Mouse (Mus musculus): ENCODE data around the gene Zfp78.
"Not testable (repeated sequence)": the region's sequence is repeated elsewhere in the genome, so short reads cannot be mapped to it uniquely, and the experiment has no call there.

Zfp78 gene

DNA sequence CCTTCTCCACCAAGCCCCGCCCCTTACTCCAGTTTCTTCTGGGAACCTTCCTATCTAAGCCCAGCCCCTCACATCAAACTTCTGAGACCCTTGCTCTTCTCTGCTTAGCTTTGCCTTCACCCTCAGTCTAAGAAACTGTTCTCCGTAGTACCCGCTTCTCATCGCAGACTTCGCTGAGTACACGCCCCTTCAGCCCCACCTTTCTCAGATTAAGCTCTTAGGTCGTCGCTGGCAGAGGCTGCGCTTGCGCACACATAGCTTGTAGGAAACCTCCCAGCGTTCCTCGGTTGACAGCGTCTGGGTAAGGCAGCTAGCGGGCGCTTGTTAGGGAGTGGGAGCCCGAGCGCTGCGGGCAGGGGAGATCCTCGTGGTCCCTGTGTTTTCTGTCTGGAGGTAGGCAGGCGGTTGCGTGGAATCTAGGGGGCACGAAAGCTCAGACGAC is at the start of gene Zfp78:
Gene Zfp78, plus strand, starts transcription at position 234 of the 442 bp plus-strand sequence.
- peak; percentile 97 for DNase-seq

DNA sequence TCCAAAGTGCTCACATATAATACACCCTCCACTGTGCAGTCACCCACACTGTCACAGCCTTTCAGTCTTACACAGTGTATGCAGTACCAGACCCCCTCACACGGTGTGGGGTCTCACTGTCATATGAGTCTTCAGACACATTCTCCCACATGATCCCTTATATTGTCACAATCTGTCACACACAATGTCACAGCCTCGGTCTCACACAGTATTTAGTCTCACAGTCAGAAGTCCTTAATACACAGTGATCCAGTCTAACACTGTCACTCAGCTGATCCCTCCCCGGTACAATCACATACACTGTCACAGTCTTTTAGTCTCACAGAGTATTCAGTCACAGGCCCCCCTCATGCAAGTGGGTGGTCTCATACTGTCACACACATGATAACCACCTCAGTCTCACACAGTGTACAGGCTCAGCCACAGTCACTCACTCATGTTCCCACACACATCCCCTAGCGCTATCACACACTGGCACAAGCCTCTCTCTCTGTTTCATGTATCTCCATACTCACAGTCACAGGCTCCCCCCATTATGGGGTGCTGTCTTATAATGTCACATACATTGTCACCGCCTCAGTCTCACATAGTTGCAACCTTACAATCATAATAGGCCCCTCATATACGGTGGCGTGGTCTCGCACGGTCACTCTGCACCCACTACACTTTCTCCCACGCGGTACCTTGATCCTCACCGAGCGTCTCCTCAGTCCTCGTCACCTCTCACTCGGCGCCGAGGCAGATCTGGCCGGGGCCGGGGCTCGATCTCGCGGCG is 32.4 kb upstream of the Zfp78 start:
- peak; percentile 57 for DNase-seq

- DNase-seq = peak; percentile 94
Observed at GRCm38 (mm10) chr7:6331233-6331956, 31.7 kb upstream of the Zfp78 start, which contains the start of gene Zfp583. Gene Zfp583, minus strand, starts transcription at chr7:6331285.

- DNase-seq = no peak
Observed at GRCm38 (mm10) chr7:6339865-6340264, 23.2 kb upstream of the Zfp78 start.

GRCm38 (mm10) chr7:6343501-6344071 is 19.5 kb upstream of the Zfp78 start, which contains the start of gene Gm3854:
Gene Gm3854, plus strand, starts transcription at chr7:6343759.
- DNase-seq = peak; percentile 89

GRCm38 (mm10) chr7:6344124-6344523 is 19.0 kb upstream of the Zfp78 start:
- no peak for DNase-seq

- DNase-seq = no peak
Observed at GRCm38 (mm10) chr7:6358121-6358520, 5.0 kb upstream of the Zfp78 start.

GRCm38 (mm10) chr7:6358937-6359590 is 4.0 kb upstream of the Zfp78 start:
- DNase-seq = peak; percentile 81

DNA sequence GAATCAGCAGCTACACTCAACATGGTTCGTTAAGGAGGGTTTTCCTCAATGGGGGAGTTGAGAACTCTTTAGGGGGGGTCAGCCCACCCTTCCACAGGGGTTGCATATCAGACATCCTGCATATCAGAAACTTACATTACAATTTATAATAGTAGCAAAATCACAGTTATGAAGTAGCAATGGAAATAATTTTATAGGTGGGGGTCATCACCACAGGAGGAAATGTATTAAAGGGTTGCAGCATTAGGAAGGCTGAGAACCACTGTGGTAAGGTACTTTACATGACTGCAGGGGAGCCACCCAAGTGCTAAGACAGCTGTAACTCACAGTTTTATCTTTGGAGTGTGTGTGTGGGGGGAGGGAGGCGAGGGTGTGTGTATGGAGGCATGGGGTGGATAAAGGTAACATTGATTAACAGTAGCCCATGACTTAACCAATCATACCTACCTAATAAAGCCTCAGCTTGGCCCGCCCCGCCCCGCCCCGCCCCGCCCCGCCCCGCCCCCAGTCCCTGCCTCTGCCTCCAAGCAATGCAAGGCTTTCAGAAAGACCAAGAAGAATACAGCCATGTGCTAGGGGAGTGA is 2.5 kb upstream of the Zfp78 start:
- DNase-seq = no peak

- no peak for DNase-seq
Observed at GRCm38 (mm10) chr7:6361756-6362155, 1.3 kb upstream of the Zfp78 start.

GRCm38 (mm10) chr7:6362268-6363046 is 623 bp upstream of the Zfp78 start:
- DNase-seq = peak; percentile 99

DNA sequence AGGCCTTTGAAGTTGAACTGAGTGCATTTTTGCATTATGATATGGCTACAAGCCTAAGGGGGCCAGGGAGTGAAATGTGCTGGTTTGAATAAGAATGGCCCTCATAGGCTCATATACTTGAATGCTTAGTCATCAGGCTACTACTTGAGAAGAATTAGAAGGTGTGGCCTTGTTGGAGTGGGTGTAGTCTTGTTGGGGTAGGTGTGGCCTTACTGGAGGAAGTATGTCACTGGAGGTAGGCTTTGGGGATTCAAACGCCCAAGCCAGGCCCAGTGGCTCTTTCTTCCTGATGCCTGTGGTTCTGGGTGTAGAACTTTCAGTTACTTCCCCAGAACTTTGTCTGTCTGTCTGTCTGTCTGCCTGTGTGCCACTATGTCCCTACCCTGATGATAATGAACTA is 1.7 kb downstream of the Zfp78 start:
- peak; percentile 6 for DNase-seq

GRCm38 (mm10) chr7:6367185-6367584 is 4.1 kb downstream of the Zfp78 start:
- DNase-seq = no peak

DNA sequence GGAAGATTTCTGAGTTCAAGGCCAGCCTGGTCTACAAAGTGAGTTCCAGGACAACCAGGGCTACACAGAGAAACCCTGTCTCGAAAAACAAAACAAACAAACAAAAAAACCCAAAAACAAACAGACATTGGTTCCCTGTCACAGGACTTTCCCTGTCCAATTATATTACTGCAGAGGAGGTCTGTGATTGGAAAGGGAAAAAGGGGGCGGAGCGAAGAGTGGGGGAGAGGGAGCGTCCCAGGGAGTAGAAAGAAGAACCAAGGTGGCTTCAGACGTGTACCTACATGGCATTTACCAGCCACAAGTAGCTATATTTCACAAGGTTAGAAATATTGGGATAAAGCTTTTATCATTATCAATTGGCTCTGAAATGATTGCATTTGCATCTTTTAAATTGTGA is 5.1 kb downstream of the Zfp78 start:
- not testable (repeated sequence) for DNase-seq

DNA sequence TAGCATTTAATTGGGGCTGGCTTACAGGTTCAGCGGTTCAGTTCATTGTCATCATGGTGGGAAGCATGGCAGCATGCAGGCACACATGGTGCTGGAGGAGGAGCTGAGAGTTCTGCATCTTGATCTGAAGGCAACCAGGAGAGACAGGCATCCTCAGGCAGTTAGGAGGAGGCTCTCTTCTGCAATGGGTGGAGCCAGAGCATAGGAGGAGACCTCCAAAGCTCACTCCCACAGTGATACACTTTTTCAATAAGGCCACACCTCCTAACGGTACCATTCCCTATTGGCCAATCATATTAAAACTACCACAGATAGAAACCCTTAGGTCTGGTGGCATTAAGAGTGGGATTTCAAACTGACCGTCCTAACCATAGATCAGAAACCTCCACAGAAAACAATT is 6.4 kb downstream of the Zfp78 start:
- no peak for DNase-seq

- DNase-seq = no peak
Observed at GRCm38 (mm10) chr7:6372993-6373392, 9.9 kb downstream of the Zfp78 start.

DNA sequence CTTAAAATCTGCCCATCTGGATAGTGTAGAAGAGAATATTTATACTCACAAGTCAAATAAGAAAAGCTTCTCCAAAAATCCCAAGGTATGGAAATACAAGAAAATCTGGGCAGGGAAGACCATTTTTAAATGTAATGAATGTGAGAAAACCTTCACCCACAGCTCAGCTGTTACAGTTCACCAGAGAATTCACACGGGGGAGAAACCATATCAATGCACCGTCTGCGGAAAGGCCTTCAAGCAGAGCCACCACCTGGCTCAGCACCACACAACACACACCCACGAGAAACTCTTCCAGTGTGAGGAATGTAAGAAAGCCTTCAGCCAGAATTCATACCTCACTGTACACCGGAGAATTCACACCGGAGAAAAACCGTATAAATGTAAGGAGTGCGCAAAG is 15.4 kb downstream of the Zfp78 start:
- DNase-seq = no peak

GRCm38 (mm10) chr7:6381431-6381830 is 18.4 kb downstream of the Zfp78 start:
- peak; percentile 20 for DNase-seq

GRCm38 (mm10) chr7:6383044-6383455 is 20.0 kb downstream of the Zfp78 start, which contains the start of gene Zfp28:
Gene Zfp28, plus strand, starts transcription at chr7:6383295.
- DNase-seq = peak; percentile 99

DNA sequence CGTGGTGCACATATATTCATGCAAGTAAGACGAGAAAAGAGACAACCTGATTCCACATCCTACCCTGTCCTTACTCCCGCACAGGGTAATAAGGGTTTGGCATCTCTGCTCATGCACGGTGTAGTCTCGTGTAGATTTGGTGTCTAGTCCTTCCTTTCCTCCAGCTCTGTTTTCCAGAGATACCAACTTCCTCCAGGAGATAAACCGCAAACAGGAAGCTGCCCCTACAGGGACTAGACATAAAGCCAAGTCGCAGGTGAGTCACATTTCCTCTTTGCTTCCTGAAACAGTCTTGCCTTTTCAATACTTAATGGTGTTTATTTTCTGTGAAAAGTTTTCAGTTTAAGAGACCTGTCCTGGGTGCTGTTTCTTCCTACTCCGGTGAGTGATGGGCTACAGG is 20.9 kb downstream of the Zfp78 start:
- DNase-seq = no peak

GRCm38 (mm10) chr7:6386995-6387394 is 23.9 kb downstream of the Zfp78 start:
- no peak for DNase-seq

DNA sequence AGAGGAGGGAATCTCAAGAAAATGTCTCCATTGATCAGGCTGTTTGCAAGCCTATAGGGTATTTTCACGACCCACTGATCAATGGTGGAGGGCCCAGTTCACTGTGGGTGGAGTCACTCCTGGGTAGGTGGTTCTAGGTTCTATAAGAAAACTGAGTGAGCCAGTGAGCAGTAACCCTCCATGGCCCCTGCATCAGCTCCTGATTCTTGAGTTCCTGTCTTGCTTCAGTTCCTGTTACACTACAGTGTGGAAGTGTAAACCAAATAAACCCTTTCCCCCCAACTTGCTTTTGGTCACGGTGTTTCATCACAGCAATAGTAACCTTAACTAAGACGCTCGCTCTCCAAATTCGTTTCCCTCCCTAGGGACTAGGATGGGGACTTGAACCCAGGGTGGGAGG is 25.9 kb downstream of the Zfp78 start:
- DNase-seq = no peak
